Mouse (Mus musculus) CH12F3 (cell line): ENCODE results near the gene Map4k4.

ENCODE experiments used
- in situ Hi-C: fragments of 300-500 bp; cut with MboI; formaldehyde crosslinking; loops from 2 replicates; pipeline ENCODE4 v1.14.3; 2020; ENCODE audit warnings: low sequenced_read_pairs

The Map4k4 gene

DNA sequence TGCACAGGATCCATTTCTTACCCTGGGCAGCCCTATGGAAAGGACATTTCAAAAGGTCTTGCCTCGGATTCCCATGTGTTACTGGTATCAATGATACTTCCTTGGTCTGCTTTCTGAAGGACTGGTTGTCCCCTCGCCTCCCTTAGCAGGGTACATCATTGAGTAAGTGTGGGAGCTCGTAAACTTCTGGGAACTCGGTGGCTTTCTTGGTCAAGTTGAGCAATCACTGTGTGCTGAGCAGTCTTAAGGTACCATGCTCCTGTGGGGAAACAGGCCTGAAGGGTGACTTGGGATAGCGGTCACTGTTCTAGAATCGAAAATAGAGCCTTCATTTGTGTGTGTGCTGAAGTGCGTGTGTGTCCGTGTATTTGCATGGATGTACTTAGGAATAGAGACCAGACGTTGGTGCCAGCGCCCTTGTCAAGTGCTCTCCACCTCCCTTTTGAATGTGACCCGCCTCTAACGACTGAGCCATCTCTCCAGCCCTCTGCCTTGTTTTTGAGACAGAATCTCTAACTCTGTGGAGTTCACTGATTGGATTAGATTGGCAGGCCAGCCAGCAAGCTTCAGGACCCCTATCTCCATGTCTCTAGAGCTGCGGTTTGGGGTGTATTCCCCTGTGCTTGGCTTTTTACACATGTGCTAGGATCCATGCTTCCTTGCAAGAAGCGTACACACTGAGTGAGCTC lies 129.7 kb downstream of the Map4k4 start:
- in situ Hi-C loops, result no loop called here

GRCm38 (mm10) chr1:40030976-40031356 lies 130.3 kb downstream of the Map4k4 start:
- in situ Hi-C loops, result no loop called here

DNA sequence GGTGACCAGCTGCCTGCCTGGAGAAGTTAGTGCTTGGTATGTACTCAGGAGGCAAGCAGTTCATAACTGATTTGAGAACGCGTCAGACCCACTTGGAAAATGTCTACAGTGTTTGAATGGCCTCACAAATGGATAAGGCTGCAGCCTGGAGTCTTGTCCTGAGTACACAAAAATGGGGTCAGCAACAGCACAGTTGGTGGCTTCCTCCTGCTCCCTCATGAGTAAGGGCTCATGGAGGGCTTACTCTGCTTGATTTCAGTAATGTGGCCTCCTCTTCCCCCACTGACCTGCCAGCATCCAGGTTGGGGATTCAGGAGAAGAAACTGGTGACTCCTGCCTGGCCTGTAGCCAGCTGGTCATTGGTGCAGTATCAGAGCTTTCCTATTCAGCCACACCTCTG lies 130.9 kb downstream of the Map4k4 start:
- in situ Hi-C loops, result no loop called here

GRCm38 (mm10) chr1:40033315-40033714 lies 132.6 kb downstream of the Map4k4 start:
- in situ Hi-C loops, result no loop called here

- in situ Hi-C loops, result no loop called here
These were observed 133.2 kb downstream of the Map4k4 start for GRCm38 (mm10) chr1:40033743-40034420.

- in situ Hi-C loops, result no loop called here
These were observed 137.1 kb downstream of the Map4k4 start for GRCm38 (mm10) chr1:40037831-40038230.

- in situ Hi-C loops, result no loop called here
These were observed 145.0 kb downstream of the Map4k4 start for GRCm38 (mm10) chr1:40045686-40046085.

GRCm38 (mm10) chr1:40046600-40046999 lies 145.9 kb downstream of the Map4k4 start:
- in situ Hi-C loops, result no loop called here

GRCm38 (mm10) chr1:40051157-40051556 lies 150.4 kb downstream of the Map4k4 start:
- in situ Hi-C loops, result no loop called here

GRCm38 (mm10) chr1:40052156-40052555 lies 151.4 kb downstream of the Map4k4 start:
- in situ Hi-C loops, result no loop called here

GRCm38 (mm10) chr1:40053071-40053470 lies 152.4 kb downstream of the Map4k4 start:
- in situ Hi-C loops, result no loop called here

DNA sequence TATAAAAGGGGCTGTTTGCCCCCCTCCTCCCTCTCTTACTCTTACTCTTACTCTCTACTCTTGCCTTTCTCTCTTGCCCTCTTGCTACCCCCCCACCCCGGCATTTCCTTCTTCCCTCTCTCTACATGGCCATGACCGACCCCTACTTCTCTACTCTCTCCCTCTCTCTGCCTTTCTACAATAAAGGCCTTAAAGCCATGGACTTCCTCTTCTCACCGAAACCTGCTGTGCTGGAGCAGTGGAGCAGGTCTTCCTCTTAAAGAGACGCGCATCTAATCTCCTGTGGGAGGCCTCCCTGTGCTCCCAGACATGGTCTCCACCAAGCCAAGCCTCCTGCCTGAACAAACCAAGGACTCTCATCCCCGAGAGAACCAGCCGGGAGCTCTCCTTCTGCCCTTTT lies 154.3 kb downstream of the Map4k4 start:
- in situ Hi-C loops, result no loop called here

DNA sequence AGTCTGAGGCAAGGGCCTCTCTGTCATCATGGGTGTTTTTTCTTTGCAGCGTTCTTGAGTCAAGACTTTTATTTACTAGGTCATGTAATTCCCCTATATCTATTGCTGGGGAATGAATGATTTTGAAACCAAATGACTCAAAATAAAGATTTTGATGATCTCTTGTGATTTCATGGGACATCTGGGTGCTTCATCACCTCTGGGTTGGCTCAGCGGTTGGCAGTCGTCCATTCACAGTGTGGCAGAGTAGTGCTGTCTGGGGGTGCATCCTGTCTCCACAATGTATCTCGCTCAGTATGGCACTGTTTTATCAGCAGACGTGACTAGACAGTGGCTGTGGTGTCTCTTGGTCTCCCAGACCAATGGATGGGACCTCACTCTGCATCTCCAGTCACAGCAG lies 155.2 kb downstream of the Map4k4 start:
- in situ Hi-C loops, result no loop called here

- in situ Hi-C loops, result no loop called here
These were observed 156.6 kb downstream of the Map4k4 start for GRCm38 (mm10) chr1:40057351-40057750.

GRCm38 (mm10) chr1:40058013-40058412 lies 157.3 kb downstream of the Map4k4 start:
- in situ Hi-C loops, result no loop called here

DNA sequence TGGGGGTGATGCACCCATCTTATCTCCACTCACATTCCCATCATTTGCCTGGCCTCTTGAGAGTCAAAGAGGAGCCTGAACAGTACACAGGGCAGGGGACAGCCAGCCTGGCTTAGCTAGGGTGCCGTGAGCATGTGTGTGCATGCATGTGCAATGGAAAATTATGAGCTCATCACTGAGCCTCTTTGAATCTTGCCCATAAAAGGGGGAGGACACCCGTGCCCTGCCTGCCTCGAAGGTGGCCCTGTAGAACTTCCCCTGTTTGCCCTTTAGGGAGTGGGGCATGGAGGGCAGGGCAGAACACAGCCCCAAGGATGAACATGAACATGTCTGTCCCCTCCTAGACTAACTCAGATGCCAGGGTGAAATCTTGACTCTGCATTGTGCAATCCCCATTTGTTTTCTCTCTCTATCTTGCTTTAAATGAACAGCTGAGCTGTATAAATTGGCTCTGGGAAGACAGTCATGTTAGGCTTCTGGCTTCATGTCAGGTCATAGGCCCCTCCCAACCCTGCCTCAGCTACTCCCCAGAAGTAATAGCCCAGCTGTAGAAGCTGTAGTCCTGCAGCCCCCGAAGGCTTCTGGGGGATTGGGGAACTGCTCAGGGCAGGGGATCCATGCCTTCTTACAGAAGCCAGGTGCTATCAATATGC lies 158.5 kb downstream of the Map4k4 start:
- in situ Hi-C loops, result no loop called here

DNA sequence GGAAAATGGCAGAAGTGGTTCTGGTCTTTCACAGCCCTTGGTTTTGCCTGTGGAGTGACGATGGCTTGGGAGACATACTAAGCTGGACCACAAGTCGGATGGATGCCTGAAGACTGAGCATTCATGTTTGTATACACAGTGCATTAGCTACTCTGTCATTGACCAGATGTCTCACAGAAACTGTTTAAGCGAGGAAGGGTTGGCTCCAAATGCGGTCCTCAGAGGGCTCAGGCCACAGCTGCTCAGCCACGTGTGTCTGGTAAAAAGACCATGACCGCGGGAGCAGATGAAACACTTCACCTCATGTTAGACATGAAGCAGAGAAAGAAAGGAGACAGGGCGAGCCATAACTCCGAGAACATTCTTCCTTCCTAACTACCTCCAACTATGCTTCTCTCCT lies 160.6 kb downstream of the Map4k4 start:
- in situ Hi-C loops, result no loop called here

DNA sequence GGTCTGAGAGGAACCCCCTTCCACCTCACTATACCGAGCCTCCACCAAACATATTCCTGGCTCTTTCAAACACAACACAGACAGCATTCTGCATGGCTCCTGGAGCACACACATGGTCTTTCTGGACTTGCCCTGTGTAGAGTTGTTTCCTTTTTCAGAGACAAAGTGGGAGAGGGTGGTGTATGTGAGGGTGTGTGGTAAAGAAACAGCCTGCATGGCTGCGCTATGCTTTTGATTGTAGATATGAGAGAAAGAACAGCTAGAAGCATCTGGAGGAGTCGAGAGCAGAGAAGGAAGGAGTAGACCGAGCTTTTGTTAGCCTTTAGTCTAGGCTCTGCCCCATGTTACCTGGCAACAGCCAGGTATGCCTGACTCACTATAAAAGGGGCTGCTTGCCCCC lies 162.7 kb downstream of the Map4k4 start:
- in situ Hi-C loops, result no loop called here

- in situ Hi-C loops, result no loop called here
These were observed 163.8 kb downstream of the Map4k4 start for GRCm38 (mm10) chr1:40064508-40064907.

DNA sequence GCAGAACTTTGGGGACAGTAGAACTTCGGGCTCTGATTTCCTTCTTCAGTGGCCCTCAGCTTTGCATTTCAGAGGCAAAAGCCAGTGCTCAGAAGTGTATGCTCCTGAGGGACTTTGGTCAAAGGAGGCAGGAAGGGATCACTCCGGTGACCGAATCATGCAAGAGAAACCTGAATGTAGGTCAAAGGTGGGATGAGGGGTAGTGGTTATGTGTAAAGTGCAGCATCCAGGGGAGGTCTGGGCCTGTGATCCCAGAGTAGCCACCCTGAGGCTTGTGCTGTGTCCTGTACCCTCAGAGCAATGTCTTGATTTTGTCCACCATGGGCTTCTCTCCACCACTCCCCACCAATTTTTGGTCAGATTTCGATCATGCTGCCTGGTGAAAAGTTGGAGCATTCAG lies 171.8 kb downstream of the Map4k4 start:
- in situ Hi-C loops, result no loop called here

DNA sequence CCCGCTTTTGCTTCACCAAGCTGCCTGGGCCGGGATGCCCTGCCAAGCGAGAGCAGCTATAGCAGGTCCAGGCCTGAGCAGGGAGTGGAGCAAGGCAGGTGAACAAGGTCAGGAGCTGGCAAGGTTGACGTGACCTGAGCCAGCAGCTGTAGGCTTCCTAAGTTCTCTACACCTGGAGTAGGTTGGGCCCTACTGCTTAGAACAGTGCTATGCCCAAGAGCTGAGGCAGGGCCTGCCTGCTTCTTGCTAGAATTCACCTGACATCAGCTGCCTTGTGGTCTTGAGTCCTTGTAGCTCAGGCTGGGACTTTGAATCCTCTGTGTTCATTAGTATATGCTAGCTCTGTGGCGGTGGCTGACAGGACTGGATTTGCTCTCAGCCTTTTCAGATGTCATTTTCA lies 173.1 kb downstream of the Map4k4 start, which contains the start of gene Il1r2:
Gene Il1r2 (plus strand): TSS at position 301 of the 400 bp plus-strand sequence.
- in situ Hi-C loops, result no loop called here
